Mouse (Mus musculus) mouse trophoblast stem cell (cell line): ENCODE data around the gene Ppip5k2.

Source experiments
- in situ Hi-C, 2 experiments: fragments of 300-500 bp; cut with MseI, MboI; formaldehyde crosslinking; loops; 2 replicates in 1 of 2; 3 replicates in 1 of 2; pipeline ENCODE4 v1.15.1; 2025

Gene Ppip5k2

GRCm38 (mm10) chr1:97661406-97662241, 108.6 kb downstream of the Ppip5k2 start, which contains the start of gene D1Ertd622e:
TSS of gene D1Ertd622e (minus strand) at chr1:97662074.
- in situ Hi-C loops: no loop called here

DNA sequence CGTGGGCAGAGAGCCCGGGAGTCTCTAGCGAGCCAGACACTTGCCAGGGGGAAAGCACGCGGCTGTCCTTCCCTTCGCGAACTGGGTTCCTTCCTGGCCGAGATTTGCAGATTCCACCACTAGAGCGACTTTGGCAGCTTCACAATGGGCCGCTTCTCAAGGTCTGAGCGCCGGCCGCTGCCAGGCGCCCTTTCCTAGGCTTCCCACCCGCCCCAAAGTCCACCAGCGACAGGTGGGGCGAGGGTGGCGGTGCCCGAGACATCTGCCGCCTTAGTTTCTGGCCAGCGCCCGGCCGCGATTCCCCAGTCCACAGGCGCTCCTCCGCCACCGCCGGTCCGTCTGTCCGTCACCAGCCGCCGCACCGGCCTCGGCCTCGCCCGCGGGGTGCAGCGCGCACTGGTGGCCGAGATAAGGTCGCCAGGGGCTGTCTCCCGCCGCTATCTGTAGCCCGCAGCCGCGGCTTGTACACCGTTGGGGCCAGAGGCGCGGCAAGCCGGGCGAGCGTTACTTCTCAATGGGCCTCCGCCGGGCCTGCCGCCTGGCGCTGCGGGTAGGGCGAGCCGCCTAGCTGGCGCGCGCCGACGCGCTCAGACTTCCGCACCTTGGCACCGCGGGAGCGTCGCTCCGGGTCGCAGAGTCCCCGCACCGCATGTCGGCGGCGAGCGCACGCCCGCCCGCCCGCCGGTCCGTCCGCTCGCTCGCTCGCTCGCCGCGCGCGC, 109.4 kb downstream of the Ppip5k2 start:
- in situ Hi-C loops: no loop called here

GRCm38 (mm10) chr1:97659405-97659804, 110.8 kb downstream of the Ppip5k2 start:
- in situ Hi-C loops: no loop called here

DNA sequence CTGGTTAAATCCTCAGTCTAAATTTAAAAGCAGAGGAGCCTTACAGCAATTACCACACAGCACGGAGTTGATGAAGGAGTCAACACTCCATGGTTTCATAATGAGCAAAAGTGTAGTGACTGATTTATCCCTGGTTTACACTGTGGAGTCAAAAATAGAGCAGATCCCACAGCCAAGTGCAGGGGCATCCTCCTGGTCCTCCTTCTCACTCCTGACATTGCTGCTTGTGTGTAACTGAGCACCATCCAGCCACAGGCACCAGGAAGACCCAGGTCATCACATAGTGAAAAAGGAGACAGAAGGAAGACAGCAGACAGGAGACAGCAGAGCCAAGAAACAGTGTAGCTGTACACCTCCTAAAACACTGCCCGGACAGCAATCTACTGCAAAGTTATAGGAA, 112.4 kb downstream of the Ppip5k2 start:
- in situ Hi-C loops: no loop called here

- in situ Hi-C loops: no loop called here
These were observed 113.0 kb downstream of the Ppip5k2 start for GRCm38 (mm10) chr1:97657201-97657600.
